Mouse (Mus musculus) testis, postnatal 14 days (tissue): ENCODE data around the gene Igsf11.
A peak's percentile ranks its signal among the peaks of the same experiment; 100 is the strongest.
"Not testable (repeated sequence)": the region's sequence is repeated elsewhere in the genome, so short reads cannot be mapped to it uniquely, and the experiment has no call there.

ENCODE experiments used
- DNase-seq: peaks from one replicate; pipeline ENCODE4 v3.0.0; 2021; ENCODE audit warnings: low spot score

Igsf11 gene

DNA sequence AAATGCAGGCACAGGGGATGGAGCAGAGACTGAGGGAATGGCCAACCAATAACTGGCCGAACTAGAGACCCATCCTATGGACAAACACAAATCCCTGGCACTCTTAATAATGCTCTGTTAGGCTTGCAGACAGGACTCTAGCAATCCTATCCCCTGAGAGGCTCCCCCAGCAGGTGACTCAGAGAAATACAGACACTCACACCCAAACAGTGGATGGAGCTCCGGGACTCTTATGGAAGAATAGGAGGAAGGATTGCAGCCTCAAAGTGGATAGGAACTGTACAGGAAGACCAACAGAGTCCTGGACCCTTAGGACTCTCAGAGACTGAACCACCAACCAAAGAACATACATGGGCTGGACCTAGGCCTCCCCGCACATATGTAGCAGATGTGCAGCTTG lies 91.4 kb downstream of the Igsf11 start:
- not testable (repeated sequence) for DNase-seq

- peak; percentile 40 for DNase-seq
These were observed 92.9 kb downstream of the Igsf11 start for GRCm38 (mm10) chr16:38985411-38985810.

DNA sequence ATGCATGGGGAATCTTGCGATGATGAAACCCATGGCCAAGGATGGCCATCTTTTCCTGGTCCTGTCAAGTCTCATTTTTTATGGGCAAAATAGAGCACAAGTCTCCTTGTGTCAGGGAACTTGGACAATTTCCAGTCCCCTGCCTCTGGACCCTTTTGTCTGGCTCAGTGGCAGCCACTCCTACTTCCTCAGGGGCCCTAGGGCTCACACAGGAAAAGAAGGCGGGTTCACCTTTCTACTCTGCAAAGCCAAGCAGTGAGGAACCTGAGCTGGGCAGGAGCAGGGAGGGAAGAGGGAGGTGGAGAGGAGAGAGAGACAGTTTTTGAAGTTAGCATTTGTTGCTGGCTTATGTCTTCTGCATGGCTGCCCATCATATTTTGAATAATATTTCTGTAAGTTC lies 93.9 kb downstream of the Igsf11 start:
- DNase-seq = no peak

DNA sequence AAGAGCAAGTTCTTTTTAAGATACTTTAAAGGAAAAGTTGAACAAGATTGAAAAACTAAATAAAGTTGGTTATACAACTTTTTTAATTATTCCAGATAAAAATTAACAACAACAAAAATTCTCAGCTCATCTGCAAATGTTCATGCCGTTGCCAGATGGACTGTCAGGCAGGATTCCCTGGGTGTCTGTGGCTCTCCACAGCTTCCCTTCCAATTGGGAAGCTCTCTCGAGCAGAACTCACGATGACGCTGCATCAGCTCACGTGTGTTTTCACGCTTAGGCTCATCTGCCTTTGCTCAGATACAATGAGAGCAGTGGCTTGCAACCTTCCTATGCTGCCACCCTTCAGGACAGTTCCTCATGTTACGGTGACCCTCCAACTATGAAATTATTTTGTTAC lies 101.2 kb downstream of the Igsf11 start:
- DNase-seq = no peak

DNA sequence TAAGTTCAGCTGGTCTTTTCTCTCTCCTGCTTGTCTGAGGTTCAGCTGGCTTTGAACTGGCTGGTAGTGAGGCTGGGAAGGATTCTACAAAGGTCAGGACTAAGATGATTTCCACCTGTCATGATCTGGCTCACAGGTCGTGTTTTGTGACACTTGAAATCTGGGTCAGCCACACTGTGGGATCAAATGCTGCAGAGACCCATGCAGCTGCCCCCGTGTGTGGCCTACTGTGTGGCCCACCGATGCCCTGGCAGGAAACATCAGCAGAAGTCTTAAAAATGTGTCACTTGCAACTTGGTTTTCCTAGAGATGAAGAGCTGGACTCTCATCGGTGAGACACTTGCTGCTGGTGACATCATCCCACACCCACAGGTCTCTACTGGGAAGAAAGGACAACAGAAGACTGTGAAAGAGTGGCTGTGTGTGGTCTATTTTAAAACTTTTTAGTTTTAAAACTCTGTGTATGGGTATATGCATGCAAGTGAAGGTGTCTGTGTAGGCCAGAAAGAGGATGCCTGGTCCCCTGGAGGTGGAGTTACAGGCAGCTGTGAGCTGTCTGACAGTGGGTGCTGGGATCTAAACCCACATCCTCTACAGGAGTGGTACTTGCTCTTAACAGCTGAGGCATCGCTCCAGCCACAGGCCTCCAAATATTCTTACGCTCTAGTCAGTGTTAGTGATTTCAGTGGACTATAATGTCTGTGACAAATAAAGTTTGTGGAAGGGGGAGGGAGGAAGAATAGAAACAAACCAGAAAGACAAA lies 106.2 kb downstream of the Igsf11 start:
- no peak for DNase-seq

- no peak for DNase-seq
These were observed 106.8 kb downstream of the Igsf11 start for GRCm38 (mm10) chr16:38999298-38999697.

GRCm38 (mm10) chr16:39006978-39007377 lies 114.5 kb downstream of the Igsf11 start:
- DNase-seq = no peak

DNA sequence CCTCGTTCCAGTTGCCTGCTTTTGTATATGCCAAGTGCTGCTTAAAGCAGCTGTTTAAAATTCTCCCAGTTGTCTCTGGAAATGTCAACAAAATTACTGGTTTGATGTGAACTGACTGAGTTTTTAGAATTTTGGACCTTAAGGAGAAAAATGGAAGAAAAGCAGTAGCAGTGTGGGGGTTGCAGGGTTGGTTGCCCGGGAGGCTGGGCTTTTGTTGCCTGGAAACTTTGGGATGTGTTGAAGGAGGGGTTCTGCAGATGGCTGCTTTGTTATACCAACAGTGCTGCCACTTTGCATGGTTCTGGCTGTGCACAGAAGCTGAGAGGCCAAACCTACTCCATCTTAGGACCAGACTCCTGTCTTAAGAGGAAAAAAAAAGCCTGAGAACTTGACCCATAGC lies 127.0 kb downstream of the Igsf11 start:
- no peak for DNase-seq

DNA sequence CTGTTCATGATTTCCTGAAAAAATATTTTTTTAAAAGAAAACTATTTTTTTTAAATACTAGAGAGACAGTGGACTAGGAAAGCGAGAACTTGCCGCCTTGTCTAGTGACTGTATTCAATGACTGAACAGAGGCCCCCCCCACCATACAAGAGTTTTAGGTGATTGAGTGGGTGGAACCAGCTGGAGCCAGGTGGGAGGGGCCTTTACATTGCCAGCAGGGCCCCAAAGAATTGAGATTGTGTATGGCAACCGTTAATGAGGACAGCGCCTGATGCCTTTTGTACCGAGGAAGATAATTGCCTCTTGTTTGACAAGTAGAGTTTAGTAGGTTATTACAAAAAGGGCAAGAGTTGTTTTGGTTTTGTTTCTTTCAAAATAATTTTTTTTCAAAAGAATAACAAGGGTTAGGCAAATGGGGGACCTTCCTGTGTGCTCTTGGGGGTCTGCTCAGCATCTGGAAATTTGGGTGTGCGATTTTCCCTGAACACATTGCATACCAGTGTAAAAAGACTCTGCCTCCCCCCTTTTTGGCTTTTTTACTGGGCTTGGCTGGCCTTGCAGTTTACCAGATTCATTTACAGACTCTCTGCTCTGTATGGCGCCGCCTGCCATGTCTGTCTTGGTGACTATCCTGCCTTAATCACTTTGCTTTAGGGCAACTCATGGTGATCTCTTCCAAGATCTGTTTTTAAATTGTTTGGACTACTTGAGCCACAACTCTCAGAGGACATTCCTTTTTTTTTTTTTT lies 133.7 kb downstream of the Igsf11 start:
- DNase-seq = no peak

DNA sequence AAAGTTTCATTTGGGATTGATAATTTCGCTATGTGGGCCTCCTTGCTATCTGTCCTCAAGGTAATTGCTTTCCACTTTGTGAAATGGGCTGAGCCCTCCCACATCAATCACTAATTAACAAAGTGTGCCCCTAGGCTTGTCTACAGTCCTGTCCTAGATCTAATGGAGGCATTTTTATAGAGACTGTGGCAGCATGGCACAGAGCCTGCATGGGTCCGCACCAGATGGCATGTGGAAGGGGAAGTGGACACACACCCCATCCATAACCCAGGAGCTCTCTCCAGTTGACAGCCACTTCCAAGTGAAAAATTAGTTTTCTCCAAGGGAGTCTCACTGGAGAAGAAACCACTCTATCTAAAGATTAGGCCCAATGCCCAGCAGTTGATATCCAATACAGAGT lies 138.9 kb downstream of the Igsf11 start:
- DNase-seq = no peak

GRCm38 (mm10) chr16:39037257-39037656 lies 144.8 kb downstream of the Igsf11 start:
- DNase-seq = no peak

- DNase-seq = no peak
These were observed 151.9 kb downstream of the Igsf11 start for GRCm38 (mm10) chr16:39044381-39044780.

GRCm38 (mm10) chr16:39048889-39049288 lies 156.4 kb downstream of the Igsf11 start:
- DNase-seq = no peak

GRCm38 (mm10) chr16:39052971-39053370 lies 160.5 kb downstream of the Igsf11 start:
- peak; percentile 36 for DNase-seq

- DNase-seq = no peak
These were observed 161.3 kb downstream of the Igsf11 start for GRCm38 (mm10) chr16:39053779-39054178.

DNA sequence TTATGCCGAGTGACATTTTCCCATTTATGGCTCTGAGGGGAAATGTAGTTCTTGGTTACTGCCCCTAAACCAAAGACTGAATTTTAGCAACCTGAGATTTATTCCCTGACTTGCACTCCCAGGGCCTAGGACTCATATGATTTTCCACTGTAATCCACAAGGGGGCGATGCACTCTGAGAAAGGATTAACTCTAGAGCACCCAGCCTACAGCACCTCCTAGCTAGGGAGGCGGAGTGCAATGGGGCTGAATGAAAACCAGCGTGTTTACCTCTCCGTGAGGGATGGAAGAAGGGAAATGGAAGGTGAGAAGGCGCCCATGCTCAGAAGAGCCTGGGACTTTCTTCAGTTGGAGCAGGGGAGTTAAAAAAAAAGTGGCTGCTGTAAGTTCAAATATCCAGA lies 163.6 kb downstream of the Igsf11 start:
- DNase-seq = peak; percentile 46

- DNase-seq = no peak
These were observed 164.5 kb downstream of the Igsf11 start for GRCm38 (mm10) chr16:39056961-39057360.

- no peak for DNase-seq
These were observed 166.4 kb downstream of the Igsf11 start for GRCm38 (mm10) chr16:39058869-39059268.

DNA sequence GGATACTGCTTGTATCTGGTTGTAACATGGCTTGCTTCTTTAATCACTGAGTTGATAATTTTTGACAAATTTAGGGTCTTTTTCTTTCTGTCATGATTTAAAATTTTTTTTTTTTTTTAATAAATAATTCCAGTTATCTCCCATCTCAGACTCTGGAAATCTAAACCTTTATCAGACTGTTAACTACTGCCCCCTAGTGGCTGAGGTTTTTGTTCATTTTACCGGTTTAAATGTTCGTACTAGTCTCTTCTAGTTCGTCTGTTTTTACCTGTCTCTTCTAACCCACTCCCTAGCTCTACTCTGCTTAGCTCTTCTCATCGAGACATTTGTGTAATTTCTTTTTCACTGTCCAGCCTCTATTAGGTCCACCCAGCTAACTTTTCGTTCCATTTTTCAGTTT lies 170.1 kb downstream of the Igsf11 start:
- DNase-seq = no peak

GRCm38 (mm10) chr16:39065576-39065975 lies 173.1 kb downstream of the Igsf11 start:
- no peak for DNase-seq

DNA sequence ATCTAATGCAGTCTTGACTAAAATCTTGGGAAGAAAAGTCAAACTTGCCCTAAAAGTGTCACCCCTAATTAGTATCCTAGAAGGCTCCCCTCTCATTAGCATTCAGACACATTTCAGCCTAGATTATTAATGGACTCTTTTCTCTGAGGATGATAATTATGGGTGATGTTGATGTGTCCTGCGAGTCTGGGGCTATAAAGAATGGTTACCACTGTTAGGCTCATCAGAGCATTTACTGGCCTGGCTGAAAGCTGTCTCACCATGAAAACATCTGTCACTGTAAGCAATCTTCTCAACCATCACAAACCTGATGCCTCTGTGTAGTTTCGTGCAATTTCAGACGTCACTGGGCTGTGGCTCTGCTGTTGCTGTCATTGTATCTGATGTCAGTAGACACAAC lies 179.0 kb downstream of the Igsf11 start:
- DNase-seq = no peak
